In genomic region chr14:123759534-123759933, GRCm38 (mm10) we compare ENCODE assay signal across 20 mouse cellular contexts.
"Had no signal": no experiment of that assay in that cellular context is flagged by ENCODE, and none has a peak within 500 bp of the region (broad histone marks: within the 10 kb centered on the region; RNA-seq: fewer than 3 reads in every experiment).

No protein-coding gene starts in this region.

- ATAC-seq: intestine, postnatal 0 days; liver, postnatal 0 days; lung, postnatal 0 days; midbrain, embryonic 16.5 days had no signal

- H3K4me2 ChIP-seq: limb, embryonic 12.5 days; limb, embryonic 15.5 days; liver, embryonic 11.5 days; lung, embryonic 14.5 days had no signal

- H3K4me1 ChIP-seq: limb, embryonic 12.5 days; limb, embryonic 15.5 days; megakaryocyte, embryonic 14.5 days; midbrain, embryonic 10.5 days had no signal

- H3K4me3 ChIP-seq: limb, embryonic 12.5 days; limb, embryonic 15.5 days; megakaryocyte, embryonic 14.5 days; midbrain, embryonic 10.5 days had no signal

- DNase-seq: kidney, adult 2 months; kidney, postnatal 25 days; left cerebral cortex, postnatal 4 days; liver, postnatal 0 days; lung, embryonic 14.5 days; right cerebral cortex, postnatal 14 days; thymus, adult 2 months; thymus, postnatal 14 days; thymus, postnatal 4 days had no signal

- H3K27ac ChIP-seq: kidney, postnatal 0 days; limb, embryonic 12.5 days; limb, embryonic 15.5 days; liver, embryonic 14.5 days; macrophage; midbrain, embryonic 10.5 days had no signal

- H3K36me3 ChIP-seq: limb, embryonic 12.5 days; limb, embryonic 15.5 days; midbrain, embryonic 10.5 days had no signal

- H3K9ac ChIP-seq: limb, embryonic 12.5 days; limb, embryonic 15.5 days; liver, embryonic 14.5 days; liver, postnatal 0 days; lung, embryonic 14.5 days had no signal

- H3K9me3 ChIP-seq: limb, embryonic 12.5 days; limb, embryonic 15.5 days; megakaryocyte, embryonic 14.5 days; midbrain, embryonic 10.5 days had no signal

- H3K27me3 ChIP-seq: limb, embryonic 12.5 days; limb, embryonic 15.5 days; megakaryocyte, embryonic 14.5 days had no signal
